Mouse (Mus musculus) ES-E14 (cell line): ENCODE measurements at regions not wholly inside any gene's neighbourhood (a gene's known extent, or its start where the extent isn't known, plus 50 kb on each side); places are given as distances from the start of the nearest gene placed in this dataset.

ENCODE experiments used
- CHD2 ChIP-seq: IDR thresholded peaks from 2 replicates; pipeline ENCODE4 v1.6.1; 2014; ENCODE audit warnings: mild to moderate bottlenecking, low read depth, low read length, inconsistent platforms
- HCFC1 ChIP-seq: IDR thresholded peaks from 2 replicates; pipeline ENCODE4 v1.6.1; 2012; ENCODE audit warnings: low read length, inconsistent platforms, borderline replicate concordance; ENCODE audit not compliant: insufficient read depth
- ZC3H11A ChIP-seq: IDR thresholded peaks from 2 replicates; pipeline ENCODE4 v1.6.1; 2012; ENCODE audit warnings: low read depth, mild to moderate bottlenecking, inconsistent platforms, low read length, borderline replicate concordance

DNA sequence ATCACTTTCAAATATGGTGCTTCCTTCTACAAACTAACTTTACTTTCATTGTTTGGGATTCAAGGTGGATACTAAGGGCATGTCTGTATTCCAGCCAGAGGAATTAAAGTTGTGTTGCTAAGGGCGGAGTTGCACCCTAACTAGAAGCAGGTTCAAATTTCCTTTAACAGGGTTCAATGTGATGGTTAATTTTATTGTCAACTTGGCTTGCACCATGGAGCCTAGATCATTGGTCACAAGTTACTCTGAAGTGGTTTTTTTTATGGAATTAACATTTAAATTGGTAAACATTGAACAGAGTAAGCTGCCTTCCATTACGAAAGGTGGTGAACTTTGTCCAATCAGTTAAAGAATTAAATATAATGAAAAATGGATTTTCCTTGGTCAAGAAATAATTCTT lies 86.7 kb upstream of the Plxnc1 start:
- TF ChIP-seq CHD2 (no peak), HCFC1 (no peak), ZC3H11A (no peak)
